Mouse (Mus musculus): Measurements from ENCODE around the gene Nxf3. TPM values are rescaled to one million over a fixed set of nuclear protein-coding genes. Genes with fewer than 3 reads are reported as not detected.
A peak's percentile ranks its signal among the peaks of the same experiment; 100 is the strongest.

Gene Nxf3
- under 1 TPM; 0.15 to 0.22 TPM for total RNA-seq (2021)

GRCm38 (mm10) chrX:136085155-136085554 lies at the start of gene Nxf3:
TSS of gene Nxf3 (minus strand) at chrX:136085255.
- intact Hi-C loops (cut with DNase I) = no loop called here
- no peak for DNase-seq (ENCODE audit: extremely low spot score in 1 of 2, low spot score in 2 of 2)

GRCm38 (mm10) chrX:136127744-136128064 lies 42.6 kb upstream of the Nxf3 start:
- intact Hi-C loops (cut with DNase I) = no loop called here

GRCm38 (mm10) chrX:136127038-136127743 lies 42.1 kb upstream of the Nxf3 start:
- no peak for DNase-seq (ENCODE audit: extremely low spot score in 1 of 2, low spot score in 2 of 2)
- intact Hi-C loops (cut with DNase I) = no loop called here

More at GRCm38 (mm10) chrX:136127744-136128064, 42.6 kb upstream of the Nxf3 start:
- peak in 1 of 2 experiments; percentile 47 for DNase-seq (ENCODE audit: extremely low spot score in 1 of 2, low spot score in 2 of 2)

- intact Hi-C loops (cut with DNase I) = no loop called here
- DNase-seq (ENCODE audit: extremely low spot score in 1 of 2, low spot score in 2 of 2) = peak; percentile 72 to 75
These were observed 30.4 kb upstream of the Nxf3 start for GRCm38 (mm10) chrX:136115419-136115961.

- intact Hi-C loops (cut with DNase I) = no loop called here
- no peak for DNase-seq (ENCODE audit: extremely low spot score in 1 of 2, low spot score in 2 of 2)
These were observed 30.0 kb upstream of the Nxf3 start for GRCm38 (mm10) chrX:136115015-136115414.

GRCm38 (mm10) chrX:136107942-136108341 lies 22.9 kb upstream of the Nxf3 start:
- peak; percentile 26 to 42 for DNase-seq (ENCODE audit: extremely low spot score in 1 of 2, low spot score in 2 of 2)
- intact Hi-C loops (cut with DNase I) = loop anchor here (2.0 to 5.0 kb wide), 2 partner anchors 41 to 61 kb away; partner anchors contain the start of gene Bex2

GRCm38 (mm10) chrX:136104724-136105088 lies 19.7 kb upstream of the Nxf3 start:
- no peak for DNase-seq (ENCODE audit: extremely low spot score in 1 of 2, low spot score in 2 of 2)
- intact Hi-C loops (cut with DNase I) = loop anchor here (5.0 kb wide), 1 partner anchor 37 kb away; the partner anchor contains the start of gene Bex2

GRCm38 (mm10) chrX:136104046-136104723 lies 19.1 kb upstream of the Nxf3 start:
- DNase-seq (ENCODE audit: extremely low spot score in 1 of 2, low spot score in 2 of 2) = no peak
- intact Hi-C loops (cut with DNase I) = no loop called here

GRCm38 (mm10) chrX:136094421-136094820 lies 9.4 kb upstream of the Nxf3 start:
- intact Hi-C loops (cut with DNase I) = no loop called here
- no peak for DNase-seq (ENCODE audit: extremely low spot score in 1 of 2, low spot score in 2 of 2)

GRCm38 (mm10) chrX:136092497-136093279 lies 7.6 kb upstream of the Nxf3 start:
- DNase-seq (ENCODE audit: extremely low spot score in 1 of 2, low spot score in 2 of 2) = no peak
- intact Hi-C loops (cut with DNase I) = no loop called here

- DNase-seq (ENCODE audit: extremely low spot score in 1 of 2, low spot score in 2 of 2) = peak in 1 of 2 experiments; percentile 43
- intact Hi-C loops (cut with DNase I) = loop anchor here (5.0 kb wide), 1 partner anchor 39 kb away; no protein-coding TSS in a partner anchor
These were observed 17.0 kb downstream of the Nxf3 start, which contains the start of gene Bex2 for GRCm38 (mm10) chrX:136068020-136068419. TSS of gene Bex2 (minus strand) at chrX:136068236.

- intact Hi-C loops (cut with DNase I) = loop anchor here (5.0 kb wide), 1 partner anchor 40 kb away; no protein-coding TSS in a partner anchor
These were observed 17.7 kb downstream of the Nxf3 start for GRCm38 (mm10) chrX:136067201-136067991.

GRCm38 (mm10) chrX:136060698-136061097 lies 24.4 kb downstream of the Nxf3 start:
- no peak for DNase-seq (ENCODE audit: extremely low spot score in 1 of 2, low spot score in 2 of 2)
- intact Hi-C loops (cut with DNase I) = no loop called here

More at GRCm38 (mm10) chrX:136067201-136067991, 17.7 kb downstream of the Nxf3 start:
- DNase-seq (ENCODE audit: extremely low spot score in 1 of 2, low spot score in 2 of 2) = peak; percentile 6 to 23

GRCm38 (mm10) chrX:136051219-136051618 lies 33.8 kb downstream of the Nxf3 start:
- DNase-seq (ENCODE audit: extremely low spot score in 1 of 2, low spot score in 2 of 2) = no peak
- intact Hi-C loops (cut with DNase I) = no loop called here

- intact Hi-C loops (cut with DNase I) = loop anchor here (2.0 kb wide), 1 partner anchor 61 kb away; no protein-coding TSS in a partner anchor
- DNase-seq (ENCODE audit: extremely low spot score in 1 of 2, low spot score in 2 of 2) = peak; percentile 43 to 65
These were observed 37.5 kb downstream of the Nxf3 start for GRCm38 (mm10) chrX:136047528-136047927.

- no peak for DNase-seq (ENCODE audit: extremely low spot score in 1 of 2, low spot score in 2 of 2)
- intact Hi-C loops (cut with DNase I) = no loop called here
These were observed 41.3 kb downstream of the Nxf3 start for GRCm38 (mm10) chrX:136043726-136044125.

- intact Hi-C loops (cut with DNase I) = loop anchor here (5.0 kb wide), 1 partner anchor 36 kb away; no protein-coding TSS in a partner anchor
- DNase-seq (ENCODE audit: extremely low spot score in 1 of 2, low spot score in 2 of 2) = peak in 1 of 2 experiments; percentile 26
These were observed 52.0 kb downstream of the Nxf3 start, which contains the start of gene Arxes1 for GRCm38 (mm10) chrX:136032799-136033763. TSS of gene Arxes1 (plus strand) at chrX:136033367.
